Mouse (Mus musculus): ENCODE measurements around the gene Dcaf12l2.

Gene Dcaf12l2

DNA sequence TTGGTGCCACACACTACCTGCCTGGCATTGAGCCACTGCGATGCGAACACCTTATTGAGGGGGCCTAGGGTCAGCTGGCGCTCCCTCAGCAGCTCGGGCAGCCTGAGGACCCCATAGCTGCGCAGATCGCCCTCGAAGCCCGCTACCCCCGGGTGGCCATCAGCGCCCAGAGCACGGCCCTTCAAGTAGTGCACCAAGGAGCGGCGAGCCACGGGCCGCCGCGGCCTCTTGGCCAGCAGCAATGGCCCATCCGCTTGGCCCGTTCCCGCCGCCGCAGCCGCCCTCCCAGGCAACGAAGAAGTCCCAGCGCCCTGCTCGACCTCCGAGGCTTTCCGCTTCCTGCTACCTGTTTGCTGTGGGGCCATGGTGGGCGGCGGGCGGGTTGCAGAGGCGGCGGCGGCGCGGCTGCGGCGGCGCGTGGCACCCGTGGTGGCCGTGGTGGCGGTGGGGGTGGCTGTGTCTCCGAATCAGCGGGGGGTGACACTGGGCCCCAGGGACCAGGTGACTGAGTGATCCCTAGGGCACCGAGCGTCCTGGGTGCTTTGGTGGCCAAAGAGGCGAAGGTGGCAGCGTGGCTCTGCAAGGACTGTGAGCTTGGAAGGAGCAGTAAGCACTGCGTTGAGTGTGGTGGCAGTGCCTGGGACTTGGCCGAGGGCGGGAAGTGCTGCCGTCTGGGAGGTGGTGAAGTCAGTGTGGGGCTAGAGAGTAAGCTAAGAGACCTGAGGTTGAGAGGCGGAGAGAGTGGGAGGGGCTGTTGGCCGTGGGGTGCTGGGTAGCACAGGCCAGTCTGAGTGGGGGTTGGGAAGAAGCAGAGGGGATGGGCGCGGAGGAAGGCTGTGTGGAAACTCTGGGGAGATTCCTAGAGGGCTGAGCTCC is at the start of gene Dcaf12l2:
TSS of gene Dcaf12l2 (minus strand) at position 697 of the 876 bp plus-strand sequence.
- peak; percentile 33 for DNase-seq (ENCODE audit: low read depth, low spot score)

DNA sequence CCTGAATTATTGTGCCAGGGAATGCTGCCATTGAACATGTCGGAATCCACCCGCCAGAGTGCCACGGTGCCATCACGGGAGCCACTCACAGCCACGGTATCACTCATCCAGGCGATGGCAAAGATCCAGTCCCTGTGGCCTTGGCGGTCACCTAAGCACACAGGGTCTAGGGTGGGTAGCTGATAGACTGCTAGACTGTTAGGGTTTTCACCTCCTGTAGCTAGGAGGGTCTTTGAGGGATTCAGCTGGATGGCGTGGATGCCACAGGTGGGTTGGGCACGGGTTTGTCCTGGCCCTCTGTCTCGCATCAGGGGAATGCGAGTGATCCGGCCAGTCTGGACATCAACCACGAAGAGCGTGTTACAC is 879 bp downstream of the Dcaf12l2 start:
- DNase-seq (ENCODE audit: low read depth, low spot score): no peak

Data from mesoderm, embryonic 11.5 days (tissue).